Mouse (Mus musculus) skeletal muscle tissue, adult 2 months (tissue): Measurements from ENCODE around the gene 2010111I01Rik.
A peak's percentile ranks its signal among the peaks of the same experiment; 100 is the strongest.
"Not testable (repeated sequence)": the region's sequence is repeated elsewhere in the genome, so short reads cannot be mapped to it uniquely, and the experiment has no call there.

Source experiments
- DNase-seq: peaks from one replicate; pipeline ENCODE4 v3.0.0-alpha.2; 2012; ENCODE audit warnings: low read depth, low spot score

The 2010111I01Rik gene

DNA sequence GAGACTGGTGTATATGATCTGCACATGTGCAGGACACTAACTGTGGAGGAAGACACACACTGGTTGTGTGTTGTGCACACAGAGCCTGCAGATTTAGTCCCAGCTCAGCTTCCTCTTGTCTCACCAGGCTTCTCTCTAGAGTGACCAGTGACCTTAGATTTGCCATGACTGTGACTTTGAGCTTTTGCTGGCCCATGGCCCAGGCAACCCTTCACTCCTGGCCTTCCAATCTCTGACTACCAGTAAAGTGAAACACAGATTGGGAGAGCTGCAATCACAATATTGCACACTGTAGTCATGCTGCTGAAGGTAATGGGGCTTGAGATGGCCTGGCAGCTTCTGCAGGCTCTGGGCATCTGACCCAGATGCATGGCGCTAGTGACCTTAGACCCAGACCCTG, 348.6 kb downstream of the 2010111I01Rik start:
- DNase-seq = no peak

DNA sequence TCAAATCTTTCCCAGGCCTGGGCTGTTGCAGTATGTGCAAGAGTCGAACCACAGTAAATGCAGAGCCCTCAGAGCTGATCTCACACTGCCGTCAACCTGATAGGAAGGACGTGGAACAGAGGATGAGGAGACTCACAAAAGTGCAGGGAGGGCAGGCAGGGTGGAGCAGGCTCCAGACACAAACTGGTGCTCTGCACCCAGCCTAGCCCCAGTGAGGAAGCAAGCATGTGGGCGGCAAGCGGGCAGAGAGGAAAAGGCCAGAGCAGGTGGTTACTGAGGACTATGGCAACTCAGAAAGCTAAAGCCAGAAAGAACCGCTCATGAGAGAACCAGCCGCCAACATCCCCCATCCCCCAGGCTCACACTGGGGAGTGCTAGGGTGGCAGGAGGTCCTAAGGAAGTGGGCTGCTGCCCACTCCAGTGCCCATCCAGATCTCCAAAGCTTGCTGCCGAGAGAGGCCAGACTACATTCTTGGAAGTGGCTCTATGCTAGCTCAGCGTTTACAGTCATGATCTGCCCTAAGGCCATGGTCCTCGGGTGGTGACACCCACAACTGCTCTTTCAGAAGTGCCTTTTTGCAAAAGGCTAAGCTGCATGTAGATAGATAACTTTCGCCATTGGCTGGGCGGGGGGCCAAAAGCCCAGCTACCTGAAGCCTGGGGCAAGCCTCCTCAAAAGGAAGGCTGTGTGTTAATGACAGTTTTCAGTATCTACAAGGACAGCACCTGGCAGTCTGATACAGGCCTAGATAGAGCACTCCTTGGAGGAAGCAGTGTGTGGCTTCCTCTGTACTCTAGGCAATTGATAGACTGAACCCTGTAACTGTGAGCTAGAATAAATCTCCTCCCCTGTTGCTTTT, 349.3 kb downstream of the 2010111I01Rik start:
- DNase-seq = no peak

DNA sequence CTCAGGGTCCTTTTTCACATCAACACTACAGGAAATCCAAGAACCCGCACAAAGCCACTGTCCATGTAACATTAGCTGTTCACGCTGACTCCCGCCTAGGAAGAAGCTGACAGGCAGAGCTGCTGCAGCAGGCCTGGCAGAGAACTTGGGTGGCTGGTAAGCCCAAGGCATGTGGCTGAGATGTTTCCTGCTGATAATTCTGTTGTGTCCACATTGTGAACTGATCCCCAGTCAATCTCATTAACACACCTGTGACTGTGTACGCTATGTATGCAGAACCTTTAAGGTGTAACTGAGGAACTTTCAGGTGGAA, 349.9 kb downstream of the 2010111I01Rik start:
- DNase-seq = no peak

DNA sequence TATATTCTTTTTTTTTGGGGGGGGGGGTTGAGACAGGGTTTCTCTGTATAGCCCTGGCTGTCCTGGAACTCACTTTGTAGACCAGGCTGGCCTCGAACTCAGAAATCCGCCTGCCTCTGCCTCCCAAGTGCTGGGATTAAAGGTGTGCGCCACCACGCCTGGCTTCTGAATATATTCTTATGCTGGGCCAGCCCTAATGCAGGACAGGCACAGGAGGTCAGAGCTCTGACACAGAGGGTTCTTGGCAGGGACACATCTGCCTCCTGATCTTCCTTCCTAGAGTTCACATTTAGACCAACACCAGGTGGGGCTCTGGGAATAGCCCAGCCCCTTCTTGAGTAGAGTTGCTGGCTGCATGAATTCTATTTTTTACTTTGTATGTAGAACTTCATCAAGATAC, 350.4 kb downstream of the 2010111I01Rik start:
- not testable (repeated sequence) for DNase-seq

DNA sequence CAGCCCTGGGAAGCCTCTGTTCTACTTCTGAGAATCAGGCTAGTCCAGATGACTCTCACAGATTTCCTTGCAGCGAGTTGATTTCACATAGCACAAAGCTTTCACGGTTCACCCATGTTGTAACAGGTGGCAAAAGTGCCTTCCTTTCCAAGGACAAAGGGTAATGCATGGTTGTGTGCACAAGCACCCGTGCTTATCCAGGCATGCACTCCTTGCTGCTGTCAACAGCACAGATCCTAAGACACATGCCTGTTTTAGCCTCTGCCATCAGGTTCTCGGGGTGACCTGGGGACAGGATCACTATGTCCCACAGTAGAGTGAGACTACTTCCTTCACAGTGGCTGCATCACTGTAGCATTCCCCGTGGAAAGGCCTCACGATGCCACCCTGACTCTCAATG, 351.1 kb downstream of the 2010111I01Rik start:
- DNase-seq = no peak

DNA sequence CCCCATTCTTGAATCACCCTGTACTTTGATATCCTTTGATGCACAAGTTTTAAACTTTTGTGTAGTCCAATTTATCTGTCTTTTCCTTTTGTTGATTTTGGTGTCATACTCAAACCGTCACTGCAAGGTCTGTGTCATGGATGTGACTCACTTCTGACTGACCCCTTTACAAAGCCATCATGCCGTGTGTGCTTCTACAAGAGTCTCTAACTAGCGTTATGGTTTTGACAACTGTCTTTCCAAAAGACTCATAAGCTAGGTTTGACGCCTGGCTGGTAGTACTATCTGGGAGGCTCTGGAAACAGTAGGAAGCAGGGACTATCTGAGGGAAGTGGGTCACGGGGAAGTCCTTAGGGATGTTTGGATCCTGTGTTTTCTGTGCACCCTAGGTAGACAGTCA, 351.7 kb downstream of the 2010111I01Rik start:
- DNase-seq = no peak

DNA sequence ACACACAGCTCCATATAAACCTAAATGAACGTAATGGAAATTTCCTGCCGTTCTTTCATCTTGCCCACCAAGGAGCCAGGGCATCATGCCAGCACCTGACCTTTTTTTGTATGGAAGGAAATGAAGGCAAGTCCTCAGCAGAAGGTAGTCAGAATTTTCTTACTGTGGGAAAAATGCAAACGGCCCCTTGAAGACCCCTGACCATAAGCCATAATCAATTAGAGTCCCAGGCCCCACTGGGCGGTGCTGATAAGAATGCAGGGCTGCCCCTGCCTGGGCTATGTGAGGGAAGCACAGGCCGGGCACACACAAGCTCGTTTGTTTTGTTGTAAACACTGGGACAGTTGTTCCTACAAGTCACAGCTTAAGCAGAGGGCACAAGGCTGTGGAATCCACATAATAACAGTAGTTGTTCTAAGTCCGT, 353.0 kb downstream of the 2010111I01Rik start:
- DNase-seq = no peak

DNA sequence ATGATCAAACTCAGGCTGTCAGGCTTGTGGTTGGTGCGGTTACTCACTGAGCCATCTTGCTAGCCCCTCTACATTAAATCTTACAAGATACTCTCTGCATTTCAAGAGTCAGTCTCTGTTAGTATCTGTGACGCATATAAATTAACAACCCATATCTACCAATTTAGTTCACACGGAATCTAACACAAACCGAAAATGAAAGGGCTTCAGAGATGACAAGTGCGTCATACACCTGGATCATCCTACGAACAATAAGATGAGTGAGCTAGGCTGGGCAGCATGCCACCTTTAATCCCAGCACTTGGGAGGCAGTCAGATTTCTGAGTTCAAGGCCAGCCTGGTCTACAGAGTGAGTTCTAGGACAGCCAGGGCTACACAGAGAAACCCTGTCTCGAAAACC, 355.1 kb downstream of the 2010111I01Rik start:
- DNase-seq = no peak

DNA sequence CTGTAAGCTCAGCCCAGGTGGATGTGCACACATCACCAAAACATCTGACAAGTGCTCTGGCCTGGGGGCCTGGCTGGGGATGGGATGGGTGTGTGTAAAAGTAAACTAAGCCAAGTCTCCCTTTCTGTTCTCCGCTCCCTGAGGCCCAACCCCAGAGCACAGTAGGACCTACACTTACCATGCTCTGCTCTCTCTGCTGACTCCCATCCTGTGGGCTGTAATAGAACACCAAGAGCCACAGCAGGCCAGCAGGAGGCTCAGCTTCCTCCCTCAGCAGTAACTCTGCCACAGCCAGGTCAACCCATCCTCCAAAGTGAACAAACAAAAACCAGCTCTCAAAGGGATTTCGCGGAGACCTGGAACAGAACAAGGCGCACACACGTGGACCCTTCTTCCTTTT, 357.0 kb downstream of the 2010111I01Rik start:
- peak; percentile 62 for DNase-seq

DNA sequence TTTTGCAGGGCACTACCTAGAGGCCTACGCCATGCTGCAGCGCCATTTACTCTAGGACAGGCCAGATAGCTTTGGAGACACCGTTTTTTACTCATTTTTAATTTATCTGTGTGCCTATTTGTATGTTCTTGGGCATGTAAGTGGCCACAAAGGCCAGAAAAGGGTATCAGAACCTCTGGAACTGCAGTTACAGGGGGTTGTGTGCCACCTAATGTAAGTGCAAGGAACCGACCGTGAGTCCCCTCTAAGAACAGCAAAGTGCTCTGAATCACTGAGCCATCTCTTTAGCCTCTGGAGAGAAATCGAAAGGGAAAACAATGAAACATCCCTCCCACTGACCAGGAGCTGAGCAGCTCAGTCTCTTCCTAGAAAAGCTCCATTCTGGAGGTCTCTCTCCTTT, 358.1 kb downstream of the 2010111I01Rik start:
- no peak for DNase-seq

DNA sequence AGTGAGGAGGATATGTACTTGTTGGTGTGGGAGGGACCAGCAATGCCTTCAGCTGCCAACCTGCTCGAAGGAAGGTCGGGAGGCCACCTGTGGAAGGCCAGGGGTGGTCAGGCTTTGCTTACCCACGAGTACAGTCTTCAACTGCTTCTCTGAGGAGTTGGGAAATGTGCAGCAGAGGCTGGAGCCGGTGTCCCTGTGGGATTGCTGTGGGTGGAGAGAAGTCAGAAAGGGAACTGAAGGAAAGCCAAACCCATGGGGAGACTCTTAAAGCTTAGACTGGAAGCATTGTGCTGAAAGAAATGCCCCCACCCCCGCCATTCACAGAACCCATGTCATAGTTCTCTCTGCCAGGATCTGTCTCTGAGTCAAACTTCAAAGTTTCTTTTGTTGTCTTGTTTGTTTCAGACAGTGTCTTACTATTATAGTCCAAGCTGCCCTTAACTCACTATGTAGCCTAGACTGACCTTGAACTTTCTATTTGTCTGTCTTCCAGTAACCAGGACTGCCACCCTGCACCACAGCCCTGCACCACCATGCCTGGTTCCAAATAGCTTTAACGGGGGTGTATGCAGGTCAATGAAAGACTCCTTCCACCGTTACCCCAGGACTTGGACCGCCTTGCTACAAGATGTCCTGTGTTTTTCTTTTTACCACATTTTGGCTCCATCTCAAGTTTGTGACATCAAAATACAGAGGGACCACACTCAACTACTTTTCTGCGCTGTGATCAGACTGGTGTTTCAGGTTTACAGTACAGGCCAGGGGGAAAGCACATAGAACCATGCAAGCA, 358.8 kb downstream of the 2010111I01Rik start:
- DNase-seq = no peak

DNA sequence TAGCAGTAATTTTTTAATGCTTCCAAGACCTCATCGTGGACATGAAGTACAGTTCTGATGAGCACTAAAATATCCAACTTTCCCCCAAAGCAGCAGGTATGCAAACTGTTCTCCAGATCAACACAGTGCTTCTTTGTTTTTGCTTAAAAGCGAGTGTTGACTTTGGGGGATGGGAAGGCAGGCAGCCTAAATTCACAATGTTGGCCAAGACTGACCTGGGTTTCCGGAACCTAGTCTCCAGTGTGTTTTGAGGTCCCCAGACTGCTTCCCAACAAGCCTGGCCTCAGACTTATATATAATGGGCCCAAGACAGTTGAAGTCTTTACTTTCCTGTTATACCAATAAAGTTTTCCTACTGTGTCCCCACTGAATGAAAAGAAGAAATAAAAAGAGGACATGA, 359.6 kb downstream of the 2010111I01Rik start:
- no peak for DNase-seq

DNA sequence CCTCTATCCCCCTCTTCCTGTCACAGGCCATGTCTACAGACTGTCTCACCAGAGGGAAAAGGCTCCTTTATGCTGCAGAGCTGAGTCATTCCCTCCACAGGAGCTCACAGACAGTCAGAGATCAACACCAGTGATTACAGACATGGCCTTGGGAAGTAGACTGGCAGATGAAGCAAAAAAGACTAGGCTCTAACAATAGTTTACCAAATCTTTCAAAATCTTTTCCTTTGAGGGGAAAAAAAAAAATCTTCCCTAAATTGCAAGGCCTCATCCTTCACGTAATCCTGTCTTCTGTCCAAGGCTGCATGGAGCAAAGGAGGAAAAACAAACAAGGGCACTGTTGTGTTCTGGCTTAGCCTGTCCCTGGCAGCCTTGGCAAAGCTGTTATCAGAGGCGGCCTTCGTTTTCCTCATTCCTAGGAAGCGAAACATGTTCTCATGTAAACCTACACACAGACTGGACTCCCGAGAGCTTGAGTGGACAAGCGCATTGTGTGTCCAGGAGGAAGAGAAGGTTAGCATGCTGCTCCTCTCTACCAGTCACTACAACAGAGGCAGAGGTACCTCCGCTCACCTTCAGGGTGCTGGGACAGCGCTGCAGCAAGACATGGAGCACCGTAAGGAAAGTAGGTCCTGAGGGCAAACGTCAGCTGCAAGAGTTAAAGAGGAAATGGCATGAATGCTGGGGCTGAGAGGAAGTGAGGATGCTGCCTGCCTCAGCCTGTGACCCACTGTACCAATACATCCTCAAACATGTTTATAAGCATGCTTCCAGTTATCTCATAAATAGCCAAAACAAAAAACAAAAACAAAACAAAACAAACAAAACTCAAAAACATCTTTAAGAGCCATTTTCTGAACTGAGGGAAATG, 360.5 kb downstream of the 2010111I01Rik start:
- no peak for DNase-seq

DNA sequence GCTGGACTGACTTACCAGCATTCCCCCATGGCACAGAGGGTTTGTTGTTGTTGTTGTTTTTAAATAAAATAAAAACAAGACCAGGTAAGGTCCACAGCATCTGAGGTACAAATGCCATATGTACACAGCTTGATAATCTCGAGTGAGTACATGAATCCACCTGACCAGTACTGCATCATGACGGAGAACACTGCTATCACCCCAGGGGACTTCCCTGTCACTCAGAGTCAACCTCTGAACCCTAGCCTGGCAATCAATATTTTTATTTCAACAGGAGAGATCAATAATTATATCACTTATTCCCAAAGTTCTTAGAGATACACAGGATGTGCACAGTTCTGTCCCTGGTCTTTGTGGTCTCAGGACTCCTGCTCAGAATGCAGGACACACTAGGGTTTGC, 361.3 kb downstream of the 2010111I01Rik start:
- no peak for DNase-seq

DNA sequence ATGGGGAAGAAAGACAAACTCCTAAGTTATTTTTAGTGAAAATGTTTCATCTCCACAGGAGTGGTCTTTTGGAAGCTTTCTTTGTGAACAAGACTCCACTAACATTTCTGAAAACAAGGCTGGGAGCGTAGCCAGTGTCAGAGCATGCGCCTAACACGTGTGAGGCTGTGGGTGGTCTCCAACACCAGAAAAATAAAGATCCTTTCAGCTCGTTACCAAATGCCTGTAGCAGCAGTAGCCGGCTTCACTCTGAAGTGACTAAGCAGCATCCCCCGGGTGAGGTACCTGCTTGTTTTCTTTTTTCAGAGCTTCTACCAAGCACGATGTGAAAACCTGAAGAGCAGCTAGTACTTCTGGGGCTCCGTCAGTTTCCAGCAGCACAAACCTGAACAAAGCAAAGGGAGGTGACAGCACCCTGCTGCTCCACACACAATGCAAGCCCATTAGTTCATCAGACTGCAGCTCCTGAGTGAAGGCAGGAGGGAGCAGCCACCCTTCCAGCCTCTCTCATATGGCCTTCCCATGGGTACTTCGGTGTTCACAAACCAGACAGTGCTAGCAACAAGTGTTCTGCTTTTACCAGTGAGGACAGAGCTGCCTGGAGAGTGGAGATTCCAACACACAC, 365.7 kb downstream of the 2010111I01Rik start:
- no peak for DNase-seq

DNA sequence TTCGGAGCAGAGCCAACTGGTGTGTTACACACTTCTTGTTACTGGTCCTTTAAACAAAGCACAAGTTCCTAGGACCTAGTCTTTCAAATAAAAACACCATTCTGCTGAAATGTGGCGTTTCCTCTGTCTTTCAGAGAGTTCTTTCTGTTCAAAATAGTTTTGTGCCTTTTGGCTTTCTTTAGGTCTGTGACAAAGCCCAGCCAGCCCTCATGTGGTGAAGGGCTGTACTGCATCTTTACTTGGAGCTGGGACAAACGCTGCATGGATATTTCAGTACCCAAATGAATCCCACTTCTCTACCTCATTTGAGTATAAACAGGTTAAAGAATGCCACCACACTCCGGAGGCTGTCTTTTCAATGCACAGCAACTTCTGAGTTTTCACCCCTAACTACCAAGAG, 366.7 kb downstream of the 2010111I01Rik start:
- DNase-seq = no peak

DNA sequence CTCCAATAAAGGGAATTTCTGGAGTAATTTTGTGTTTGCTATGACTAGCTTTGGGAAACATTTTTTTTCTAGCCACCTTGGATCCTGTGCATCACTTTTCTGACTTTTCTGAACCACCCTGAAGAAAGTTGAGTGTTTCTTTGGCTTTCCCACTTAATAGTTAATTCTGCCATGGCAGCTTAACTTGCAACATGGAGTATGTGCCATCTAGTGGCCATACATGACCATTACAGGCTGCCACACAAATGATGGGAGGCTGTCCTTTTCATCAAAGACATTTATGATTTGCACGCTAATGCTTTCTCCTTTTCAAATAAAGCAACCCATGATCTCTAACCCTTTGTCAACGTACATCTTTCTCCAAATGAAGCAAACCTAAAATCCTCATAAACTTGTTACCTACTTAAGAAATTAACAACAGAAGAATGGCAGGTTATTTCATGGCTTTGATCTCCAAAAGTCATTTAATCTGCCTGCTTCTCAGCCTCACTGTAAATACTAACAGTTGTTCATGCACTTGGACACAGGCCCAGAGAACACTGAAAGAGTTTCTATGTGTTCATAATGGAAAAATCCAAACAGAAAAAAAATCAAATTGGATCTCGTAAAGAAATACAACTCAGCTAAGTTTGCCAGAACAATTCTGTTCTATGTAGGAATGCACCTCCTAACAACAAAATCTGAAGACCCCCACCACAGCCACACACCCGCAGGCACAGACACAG, 368.0 kb downstream of the 2010111I01Rik start:
- no peak for DNase-seq

DNA sequence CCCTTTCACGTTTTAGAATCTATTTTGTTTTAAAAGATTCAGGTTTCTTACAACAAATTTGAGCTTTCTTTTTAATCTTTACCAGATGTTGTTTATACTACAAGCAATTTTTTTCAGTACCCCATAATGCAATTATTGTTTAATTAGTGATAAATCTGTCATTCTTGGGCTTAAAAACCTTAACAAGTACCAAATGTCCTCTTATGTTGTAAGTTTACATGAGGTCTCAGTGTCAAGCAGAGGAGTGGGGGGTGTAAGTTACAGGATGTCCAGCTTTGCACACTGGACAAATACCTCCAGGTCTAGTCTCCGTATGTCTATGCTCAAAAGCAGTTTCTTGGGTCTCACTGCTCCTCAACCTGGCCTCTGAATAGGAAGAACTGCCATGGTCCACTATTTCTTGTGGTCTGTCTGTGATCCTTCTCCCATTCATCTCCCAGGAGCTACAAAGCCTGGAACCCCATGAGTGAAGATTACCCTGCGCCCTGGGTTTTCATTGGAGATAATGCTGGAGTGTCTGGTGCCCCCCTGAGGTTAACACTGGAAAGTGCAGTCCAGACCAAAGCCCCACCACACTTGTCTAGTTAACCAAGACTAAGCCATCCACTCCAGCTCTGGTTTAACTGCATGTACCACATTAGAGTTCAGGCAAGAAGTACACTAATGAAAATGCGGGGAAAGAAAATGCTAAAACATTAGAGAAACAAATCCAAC, 370.9 kb downstream of the 2010111I01Rik start:
- DNase-seq = no peak

DNA sequence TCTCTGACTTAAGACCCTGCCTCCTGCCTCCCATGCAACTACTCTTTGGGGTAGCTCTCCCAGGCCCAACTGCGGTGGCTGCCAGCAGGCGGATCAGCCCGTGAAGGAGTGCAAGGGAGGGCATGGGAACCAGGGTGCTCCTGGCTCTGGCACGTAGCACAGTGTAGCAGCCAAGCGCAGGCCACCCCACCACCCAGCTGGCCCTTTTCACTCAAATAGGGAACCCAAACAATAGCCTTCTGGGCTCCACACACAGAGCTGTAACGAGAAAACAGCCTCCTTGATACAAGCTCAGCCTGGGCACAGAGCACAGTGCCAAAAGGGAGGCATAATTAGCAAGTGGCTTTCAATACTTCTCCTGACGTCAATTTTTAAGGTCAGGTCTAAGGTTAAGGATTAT, 371.6 kb downstream of the 2010111I01Rik start:
- DNase-seq = no peak

DNA sequence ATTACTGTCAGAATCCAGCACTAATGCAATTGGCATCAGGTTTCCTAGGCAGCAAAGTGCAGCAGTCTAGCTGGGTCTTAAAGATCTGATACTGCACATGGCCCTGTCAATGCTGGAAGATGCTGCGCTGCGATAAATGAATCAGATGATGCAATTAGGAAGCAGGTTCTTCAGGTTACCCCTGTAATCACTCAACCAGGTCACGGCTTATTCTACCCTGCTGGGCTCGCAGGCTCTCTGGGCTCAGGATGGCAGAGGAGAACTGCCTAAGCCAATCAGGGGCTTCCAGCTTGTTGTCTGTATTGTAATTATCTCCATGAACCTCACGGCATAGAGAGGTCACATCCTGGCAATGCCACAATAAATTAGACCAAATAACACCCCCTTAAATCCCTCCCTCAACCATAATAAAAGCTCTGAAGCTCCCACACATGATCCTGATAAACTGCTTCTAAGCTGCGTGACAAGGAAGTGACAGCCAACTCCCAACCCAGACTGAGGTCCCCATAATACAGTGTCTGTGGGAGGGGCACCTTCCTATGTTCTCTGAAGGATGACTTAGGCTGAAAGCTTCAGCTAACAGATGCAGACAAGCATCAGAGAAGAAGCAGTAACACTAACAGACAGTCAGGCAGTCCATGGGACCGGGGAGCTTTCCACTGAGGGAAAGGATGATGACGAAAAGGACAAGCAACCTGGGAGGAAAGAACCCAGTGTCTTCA, 372.7 kb downstream of the 2010111I01Rik start:
- no peak for DNase-seq
